Mouse (Mus musculus): ENCODE data around the gene Zfp526. TPM values are rescaled to one million over a fixed set of nuclear protein-coding genes. Genes with fewer than 3 reads are reported as not detected.

Zfp526 gene
- polyA plus RNA-seq, 1 experiment from 2014 or later: 2.3 TPM

GRCm38 (mm10) chr7:25246079-25246758, 25.0 kb downstream of the Zfp526 start:
- 0 out of 2 replicates have a peak overlapping the region, but pooled peaks have one; percentile 10 for H3K27ac ChIP-seq (replicated peaks)
- H3K4me1 ChIP-seq: peaks cover 42% of the 10 kb centered on the region
- WGBS: 86% methylated on average over 20 of the region's 20 CpGs
- H3K36me3 ChIP-seq: peaks cover 26% of the 10 kb centered on the region
- peak overlapping the region; percentile 92 for H3K4me2 ChIP-seq (replicated peaks)
- peak overlapping the region; percentile 37; the same call in 1 of the 2 replicates for H3K9ac ChIP-seq (replicated peaks)
- no peak overlapping the region for H3K4me3 ChIP-seq
- ATAC-seq (ENCODE audit: low FRiP score, low read depth): no peak
- H3K27me3 ChIP-seq: no peaks in the 10 kb centered on the region
- H3K9me3 ChIP-seq: no peaks in the 10 kb centered on the region

DNA sequence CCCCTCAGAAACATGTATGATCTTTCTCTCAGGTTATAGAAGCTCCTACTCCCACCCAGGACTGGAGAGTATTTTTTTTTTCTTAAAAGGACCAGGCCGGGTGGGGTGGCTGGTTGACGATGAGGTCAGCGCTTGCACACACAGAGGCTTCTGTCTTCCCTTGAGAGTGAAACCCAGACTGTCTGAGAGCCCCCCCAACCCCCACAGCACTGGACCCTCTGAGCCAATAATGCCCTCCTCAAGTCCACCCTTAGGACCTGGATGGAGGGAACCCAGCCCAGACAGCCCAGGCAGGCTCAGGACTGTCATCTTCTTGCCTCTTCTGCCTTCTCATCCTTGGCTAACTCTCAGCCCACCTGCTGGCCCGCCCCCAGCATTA, 25.5 kb downstream of the Zfp526 start:
- ATAC-seq (ENCODE audit: low FRiP score, low read depth): no peak
- Histone ChIP-seq H3K4me2 (replicated peaks) (peak overlapping the region; percentile 92), H3K36me3 (peaks cover 26% of the 10 kb centered on the region), H3K27ac (replicated peaks) (0 out of 2 replicates have a peak overlapping the region, but pooled peaks have one; percentile 10), H3K4me1 (peaks cover 46% of the 10 kb centered on the region), H3K4me3 (peak overlapping the region; percentile 90; the same call in 1 of the 2 replicates), H3K27me3 (no peaks in the 10 kb centered on the region), H3K9ac (replicated peaks) (peak overlapping the region; percentile 83), H3K9me3 (no peaks in the 10 kb centered on the region)
- WGBS: 68% methylated on average over 4 of the region's 4 CpGs

- H3K27me3 ChIP-seq: no peaks in the 10 kb centered on the region
- H3K9me3 ChIP-seq: no peaks in the 10 kb centered on the region
- 21% methylated on average over 3 of the region's 3 CpGs for WGBS
- peak overlapping the region; percentile 92 for H3K4me2 ChIP-seq (replicated peaks)
- no peak for ATAC-seq (ENCODE audit: low FRiP score, low read depth)
- H3K36me3 ChIP-seq: peaks cover 25% of the 10 kb centered on the region
- peak overlapping the region; percentile 83; the same call in 1 of the 2 replicates for H3K9ac ChIP-seq (replicated peaks)
- H3K4me3 ChIP-seq: peak overlapping the region; percentile 90
- peaks cover 50% of the 10 kb centered on the region for H3K4me1 ChIP-seq
- peak overlapping the region; percentile 89 for H3K27ac ChIP-seq (replicated peaks)
These were observed 26.3 kb downstream of the Zfp526 start for GRCm38 (mm10) chr7:25247498-25247897.

GRCm38 (mm10) chr7:25248018-25248647, 26.9 kb downstream of the Zfp526 start:
- peaks cover 50% of the 10 kb centered on the region for H3K4me1 ChIP-seq
- peak; percentile 16; the same call in 1 of the 2 replicates for ATAC-seq (ENCODE audit: low FRiP score, low read depth)
- under 1% methylated on average over 18 of the region's 18 CpGs for WGBS

GRCm38 (mm10) chr7:25248846-25249313, 27.7 kb downstream of the Zfp526 start:
- H3K36me3 ChIP-seq: peaks cover 19% of the 10 kb centered on the region
- no peak; the same call in 1 of the 2 replicates for ATAC-seq (ENCODE audit: low FRiP score, low read depth)
- H3K27ac ChIP-seq (replicated peaks): peak overlapping the region; percentile 89
- no peaks in the 10 kb centered on the region for H3K27me3 ChIP-seq
- peak overlapping the region; percentile 92 for H3K4me2 ChIP-seq (replicated peaks)
- H3K9ac ChIP-seq (replicated peaks): peak overlapping the region; percentile 83
- under 1% methylated on average over 25 of the region's 25 CpGs for WGBS
- no peaks in the 10 kb centered on the region for H3K9me3 ChIP-seq
- H3K4me3 ChIP-seq: peak overlapping the region; percentile 90
- H3K4me1 ChIP-seq: peaks cover 50% of the 10 kb centered on the region

More at GRCm38 (mm10) chr7:25248018-25248647, 26.9 kb downstream of the Zfp526 start:
- Histone ChIP-seq H3K9me3 (no peaks in the 10 kb centered on the region), H3K4me3 (peak overlapping the region; percentile 90), H3K27me3 (no peaks in the 10 kb centered on the region), H3K36me3 (peaks cover 19% of the 10 kb centered on the region), H3K9ac (replicated peaks) (peak overlapping the region; percentile 83), H3K4me2 (replicated peaks) (peak overlapping the region; percentile 92), H3K27ac (replicated peaks) (peak overlapping the region; percentile 89)

GRCm38 (mm10) chr7:25249314-25250140, 28.3 kb downstream of the Zfp526 start:
- Histone ChIP-seq H3K9me3 (no peaks in the 10 kb centered on the region), H3K27ac (replicated peaks) (peak overlapping the region; percentile 89), H3K36me3 (peaks cover 16% of the 10 kb centered on the region), H3K4me2 (replicated peaks) (peak overlapping the region; percentile 92), H3K27me3 (no peaks in the 10 kb centered on the region), H3K9ac (replicated peaks) (peak overlapping the region; percentile 83), H3K4me1 (peaks cover 50% of the 10 kb centered on the region), H3K4me3 (peak overlapping the region; percentile 90)
- under 1% methylated on average over 31 of the region's 73 CpGs for WGBS
- peak; percentile 61 for ATAC-seq (ENCODE audit: low FRiP score, low read depth)

GRCm38 (mm10) chr7:25250141-25250972, 29.1 kb downstream of the Zfp526 start, which contains the start of gene Erf:
Gene Erf (minus strand): TSS chr7:25250761.
- H3K27ac ChIP-seq (replicated peaks): peak within 1 kb of the TSS; percentile 89
- WGBS: under 1% methylated on average over 58 of the region's 81 CpGs
- ATAC-seq (ENCODE audit: low FRiP score, low read depth): peak; percentile 82
- H3K36me3 ChIP-seq: peaks cover 7% of the 10 kb centered on the region
- no peaks in the 10 kb centered on the region for H3K9me3 ChIP-seq
- peak within 1 kb of the TSS; percentile 83 for H3K9ac ChIP-seq (replicated peaks)
- peak within 1 kb of the TSS; percentile 92 for H3K4me2 ChIP-seq (replicated peaks)
- peak within 1 kb of the TSS; percentile 90 for H3K4me3 ChIP-seq
- H3K4me1 ChIP-seq: peaks cover 50% of the 10 kb centered on the region
- no peaks in the 10 kb centered on the region for H3K27me3 ChIP-seq

DNA sequence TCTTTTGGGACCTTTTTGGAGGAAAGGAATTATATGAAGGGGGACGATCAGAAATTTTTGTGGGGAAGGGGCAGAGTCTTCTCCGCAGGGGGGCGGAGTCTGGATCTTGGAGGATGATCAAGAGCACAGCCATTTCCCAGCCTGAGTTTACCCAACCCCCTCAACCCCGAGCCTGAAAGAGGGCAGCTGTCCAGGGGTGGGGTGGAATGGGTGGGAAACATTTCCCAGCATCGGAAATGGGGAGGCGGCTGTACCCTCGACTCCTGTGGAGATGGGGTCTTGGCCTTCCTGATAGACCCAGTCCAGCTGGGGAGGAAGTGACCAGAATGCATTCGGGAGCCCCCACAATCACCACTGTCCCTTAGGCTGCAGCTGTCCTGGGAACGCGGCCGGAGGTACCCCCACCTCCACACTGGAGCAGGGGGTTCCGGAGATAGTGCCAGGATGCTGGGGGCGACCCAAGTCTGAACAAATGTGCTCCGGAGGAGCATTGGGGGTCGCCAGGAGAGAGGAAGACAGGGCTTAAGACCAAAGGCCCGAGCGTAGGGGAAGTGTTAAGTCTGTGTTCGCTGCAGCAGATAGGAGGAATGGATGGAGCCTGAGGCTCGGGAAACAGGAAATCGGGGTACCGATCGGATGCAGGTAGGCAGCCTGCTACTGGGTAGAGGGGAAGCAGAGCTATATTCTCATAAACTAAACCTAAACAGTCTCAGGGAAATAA, 30.0 kb downstream of the Zfp526 start:
- Histone ChIP-seq H3K4me3 (peak overlapping the region; percentile 90), H3K27me3 (no peaks in the 10 kb centered on the region), H3K9me3 (no peaks in the 10 kb centered on the region), H3K27ac (replicated peaks) (peak overlapping the region; percentile 89), H3K9ac (replicated peaks) (peak overlapping the region; percentile 83), H3K4me2 (replicated peaks) (peak overlapping the region; percentile 92), H3K36me3 (no peaks in the 10 kb centered on the region), H3K4me1 (peaks cover 43% of the 10 kb centered on the region)
- 2% methylated on average over 22 of the region's 22 CpGs for WGBS
- ATAC-seq (ENCODE audit: low FRiP score, low read depth): peak; percentile 17; the same call in 1 of the 2 replicates

- peaks cover 37% of the 10 kb centered on the region for H3K4me1 ChIP-seq
- 14% methylated on average over 8 of the region's 8 CpGs for WGBS
- no peaks in the 10 kb centered on the region for H3K27me3 ChIP-seq
- no peak overlapping the region for H3K9ac ChIP-seq (replicated peaks)
- no peaks in the 10 kb centered on the region for H3K36me3 ChIP-seq
- peak overlapping the region; percentile 89 for H3K27ac ChIP-seq (replicated peaks)
- no peak for ATAC-seq (ENCODE audit: low FRiP score, low read depth)
- H3K4me2 ChIP-seq (replicated peaks): peak overlapping the region; percentile 92
- H3K4me3 ChIP-seq: peak overlapping the region; percentile 90
- no peaks in the 10 kb centered on the region for H3K9me3 ChIP-seq
These were observed 30.6 kb downstream of the Zfp526 start for GRCm38 (mm10) chr7:25251822-25252221.

DNA sequence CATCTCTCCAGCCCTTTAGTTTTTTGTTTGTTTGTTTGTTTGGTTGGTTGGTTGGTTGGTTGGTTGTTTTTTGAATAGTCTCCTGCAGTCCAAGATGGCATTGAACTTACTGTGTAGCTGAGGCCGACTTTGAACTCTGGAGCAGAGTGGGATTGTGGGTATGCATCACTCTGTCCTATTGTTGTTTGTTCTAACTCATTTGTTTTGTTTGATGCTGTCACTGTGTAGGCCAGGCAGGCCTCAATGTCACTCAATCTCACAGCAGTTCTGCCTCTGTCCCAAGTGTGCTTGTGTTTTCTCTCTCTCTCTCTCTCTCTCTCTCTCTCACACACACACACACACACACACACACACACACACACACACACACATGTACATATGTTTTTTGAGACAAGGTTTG, 40.7 kb downstream of the Zfp526 start:
- 78% methylated on average over 1 of the region's 1 CpGs for WGBS
- Histone ChIP-seq H3K4me3 (no peak overlapping the region), H3K27ac (replicated peaks) (no peak overlapping the region), H3K9me3 (no peaks in the 10 kb centered on the region), H3K36me3 (no peaks in the 10 kb centered on the region), H3K4me2 (replicated peaks) (no peak overlapping the region), H3K4me1 (peaks cover 3% of the 10 kb centered on the region), H3K27me3 (peaks cover 12% of the 10 kb centered on the region), H3K9ac (replicated peaks) (no peak overlapping the region)
- no peak for ATAC-seq (ENCODE audit: low FRiP score, low read depth)
